In the genomic region with DNA sequence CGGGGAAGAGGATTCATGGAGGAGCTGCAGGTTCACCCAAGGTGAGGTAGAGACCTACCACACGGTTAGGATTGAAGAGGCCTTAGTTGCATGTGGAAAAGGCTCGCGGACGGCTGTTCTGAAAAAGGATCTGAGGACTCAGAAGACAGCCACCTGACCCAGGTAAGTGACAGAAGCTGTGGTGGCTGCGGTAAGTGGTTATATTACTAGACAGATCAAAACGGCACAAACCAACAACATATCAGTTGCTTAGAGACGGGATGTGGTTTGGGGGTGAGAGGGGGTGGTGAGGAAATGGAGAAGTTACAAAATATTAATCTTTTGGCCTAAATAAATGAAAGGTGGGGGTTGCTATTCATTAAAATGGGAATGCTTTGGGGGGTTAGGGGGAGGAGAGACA, we compare ENCODE assay signal across 17 mouse cellular contexts. TPM values are rescaled to one million over a fixed set of nuclear protein-coding genes. Genes with fewer than 3 reads are reported as not detected.
DNase-seq lines count a peak whose midpoint lies in the region; ATAC-seq lines count a peak whose summit lies in the region.
"Had no signal": no experiment of that assay in that cellular context is flagged by ENCODE, and none has a peak within 500 bp of the region (broad histone marks: within the 10 kb centered on the region; RNA-seq: fewer than 3 reads in every experiment).

No protein-coding gene starts in this region.

- 81% methylated on average over 8 of the region's 8 CpGs for WGBS in heart, embryonic 11.5 days (ENCODE audit: insufficient replicate concordance)

- H3K27ac ChIP-seq in heart, embryonic 11.5 days (ENCODE audit: low read depth, low read length) = no peak overlapping the region
- H3K27ac ChIP-seq: embryonic facial prominence, embryonic 10.5 days; layer of hippocampus, adult 2 months; lung, embryonic 15.5 days had no signal

- intact Hi-C loops in left cerebral cortex, postnatal 36 days (cut with DNase I) = no loop called here

- no peak overlapping the region for H3K4me3 ChIP-seq in heart, embryonic 11.5 days (ENCODE audit: low read depth, low read length)
- H3K4me3 ChIP-seq: embryonic facial prominence, embryonic 10.5 days; layer of hippocampus, adult 2 months; lung, embryonic 15.5 days; myocyte had no signal

- H3K4me2 ChIP-seq in heart, embryonic 11.5 days = no peak overlapping the region
- H3K4me2 ChIP-seq: lung, embryonic 15.5 days; midbrain, embryonic 11.5 days had no signal

- peak; percentile 44 for DNase-seq in lung, postnatal 36 days
- no peak for DNase-seq in lung, adult 18-20 months
- no peak for DNase-seq in cerebellum, postnatal 4 days (ENCODE audit: low spot score in 2 of 2)
- DNase-seq in adrenal gland, postnatal 14 days = no peak
- no peak for DNase-seq in left cerebral cortex, postnatal 36 days (ENCODE audit: low spot score in 2 of 2)
- DNase-seq: cerebellum, adult 9-10 months; heart, postnatal 10 days; liver; right cerebral cortex, postnatal 4 days had no signal

- peak; percentile 78 for ATAC-seq in granulocyte monocyte progenitor cell, adult 5-6 weeks (replicated peaks; ENCODE audit: poor library complexity, severe bottlenecking)
- ATAC-seq in neutrophil, adult 5-6 weeks (ENCODE audit: extremely low read depth, insufficient number of reproducible peaks, low FRiP score, poor library complexity, severe bottlenecking) = peak; percentile 85
- no peak for ATAC-seq in heart, embryonic 11.5 days (replicated peaks; ENCODE audit: insufficient number of reproducible peaks, low FRiP score, low TSS enrichment)

- H3K9me3 ChIP-seq in heart, embryonic 11.5 days (replicated peaks; ENCODE audit: control insufficient read depth, low read length) = no peaks in the 10 kb centered on the region
- H3K9me3 ChIP-seq: embryonic facial prominence, embryonic 10.5 days; lung, embryonic 15.5 days had no signal

- peaks cover 2% of the 10 kb centered on the region; the same call in 1 of the 2 replicates for H3K27me3 ChIP-seq in heart, embryonic 11.5 days (ENCODE audit: control insufficient read depth, insufficient read depth, low read length)
- H3K27me3 ChIP-seq: lung, embryonic 15.5 days had no signal

- no peak overlapping the region for H3K9ac ChIP-seq in heart, embryonic 11.5 days (ENCODE audit: low read depth, low read length)
- H3K9ac ChIP-seq: lung, embryonic 15.5 days had no signal

- H3K36me3 ChIP-seq in heart, embryonic 11.5 days (ENCODE audit: control insufficient read depth, insufficient read depth, low read length) = no peaks in the 10 kb centered on the region
- H3K36me3 ChIP-seq: embryonic facial prominence, embryonic 10.5 days; lung, embryonic 15.5 days had no signal

- no peaks in the 10 kb centered on the region for H3K4me1 ChIP-seq in heart, embryonic 11.5 days (ENCODE audit: control insufficient read depth, insufficient read depth, low read length)
- H3K4me1 ChIP-seq: lung, embryonic 15.5 days had no signal

RNA-seq across cellular contexts. Expression of a gene that starts 8.1 kb away (rescaled TPM):
- total RNA-seq in granulocyte monocyte progenitor cell, adult 5-6 weeks (2014; fragmentation: Nextera tagmentation) = 87.9 and 100 TPM in 2 replicates
- 100 and 140 TPM in 2 replicates for total RNA-seq in granulocyte monocyte progenitor cell, adult 5-6 weeks (2017)
- 96.5 and 104 TPM in 2 replicates for total RNA-seq in neutrophil, adult 5-6 weeks (2017)
- total RNA-seq in adrenal gland, postnatal 14 days (2021) = 114 and 117 TPM in 2 replicates
- 110 and 114 TPM in 2 replicates for polyA plus RNA-seq in heart, embryonic 11.5 days (2014; fragmentation: Nextera tagmentation; extraction: Ambion mirVana)
- 10 to 100 TPM; 63.4 to 66.4 TPM for total RNA-seq in left cerebral cortex, postnatal 36 days (2021)

RNA-seq across cellular contexts. Expression of a gene that starts 8.7 kb away (rescaled TPM):
- 37.4 and 45.1 TPM in 2 replicates for total RNA-seq in granulocyte monocyte progenitor cell, adult 5-6 weeks (2014; fragmentation: Nextera tagmentation)
- 21.7 and 24.0 TPM in 2 replicates for total RNA-seq in granulocyte monocyte progenitor cell, adult 5-6 weeks (2017)
- total RNA-seq in neutrophil, adult 5-6 weeks (2017) = 48.1 and 59.9 TPM in 2 replicates
- total RNA-seq in adrenal gland, postnatal 14 days (2021) = 3.3 and 6.5 TPM in 2 replicates
- 0.27 and 0.31 TPM in 2 replicates for polyA plus RNA-seq in heart, embryonic 11.5 days (2014; fragmentation: Nextera tagmentation; extraction: Ambion mirVana)
- under 1 TPM; 0.41 to 0.42 TPM for total RNA-seq in left cerebral cortex, postnatal 36 days (2021)

RNA-seq across cellular contexts. Expression of a gene that starts 33.6 kb away (rescaled TPM):
- total RNA-seq in granulocyte monocyte progenitor cell, adult 5-6 weeks (2014; fragmentation: Nextera tagmentation) = 73.4 and 83.8 TPM in 2 replicates
- total RNA-seq in granulocyte monocyte progenitor cell, adult 5-6 weeks (2017) = 80.4 and 84.9 TPM in 2 replicates
- total RNA-seq in neutrophil, adult 5-6 weeks (2017) = 37.6 and 42.4 TPM in 2 replicates
- total RNA-seq in adrenal gland, postnatal 14 days (2021) = 30.3 and 37.1 TPM in 2 replicates
- 30.4 and 38.9 TPM in 2 replicates for polyA plus RNA-seq in heart, embryonic 11.5 days (2014; fragmentation: Nextera tagmentation; extraction: Ambion mirVana)
- 10 to 100 TPM; 18.3 to 20.5 TPM for total RNA-seq in left cerebral cortex, postnatal 36 days (2021)
